Mouse (Mus musculus): ENCODE results near the gene Olfr328. TPM values are rescaled to one million over a fixed set of nuclear protein-coding genes. Genes with fewer than 3 reads are reported as not detected.
A peak's percentile ranks its signal among the peaks of the same experiment; 100 is the strongest.

The Olfr328 gene
- polyA plus RNA-seq, 1 experiment from 2014 or later: not detected

DNA sequence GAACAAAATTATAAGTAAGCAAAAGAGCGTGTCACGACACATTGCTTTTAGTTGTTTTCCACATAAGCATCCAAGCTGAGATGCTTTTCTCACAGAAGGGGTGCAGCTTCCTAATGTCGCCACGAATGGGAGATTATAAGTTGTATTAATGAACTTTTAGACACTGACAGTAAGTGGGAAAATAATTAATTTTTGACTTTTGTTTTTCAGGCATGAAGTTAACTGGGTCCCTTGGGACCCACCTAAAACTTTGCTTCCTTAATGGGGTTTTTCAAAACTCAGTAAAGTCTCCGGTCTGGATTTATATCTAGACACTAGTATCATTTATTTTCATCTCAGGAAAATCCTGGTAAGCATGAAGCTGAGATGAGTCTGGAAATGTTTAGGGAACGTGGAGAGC, 39.4 kb upstream of the Olfr328 start, which contains the start of gene Olfr324:
Gene Olfr324, plus strand, starts transcription at position 301 of the 400 bp plus-strand sequence.
- no peaks in the 10 kb centered on the region for H3K4me1 ChIP-seq (ENCODE audit: insufficient read depth)
- DNase-seq (no peak), ATAC-seq (no peak)

DNA sequence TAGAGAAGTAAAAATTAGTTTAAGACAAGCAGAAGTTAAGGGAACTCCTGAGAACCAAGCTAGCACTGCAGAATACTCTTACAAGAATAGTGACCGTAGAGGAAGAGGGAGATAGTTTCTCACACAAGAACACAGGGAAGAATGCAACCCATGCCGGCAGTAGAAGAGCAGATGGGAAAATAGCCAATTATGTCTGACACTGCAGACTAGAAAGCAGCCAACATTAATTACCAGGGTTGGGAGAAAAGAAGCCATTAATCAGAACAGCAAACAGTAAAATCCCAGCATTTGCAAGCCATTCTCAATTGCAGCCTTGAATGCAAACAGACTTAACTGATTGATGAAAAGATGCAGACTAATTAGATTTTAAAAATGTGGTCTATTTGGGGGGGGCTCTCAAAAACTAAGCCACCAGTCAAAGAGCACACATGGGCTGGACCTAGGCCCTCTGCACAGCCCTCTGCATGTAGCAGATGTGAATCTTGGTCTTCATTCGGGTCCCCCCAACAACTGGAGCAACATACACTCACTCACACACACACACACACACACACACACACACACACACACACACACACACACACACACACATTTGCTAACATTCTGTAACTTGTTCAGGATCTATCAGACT, 33.3 kb upstream of the Olfr328 start:
- TF ChIP-seq EP300 (IDR thresholded peaks at IDR 0.05; ENCODE audit: low read depth): no peak

More for the DNA sequence above, 39.4 kb upstream of the Olfr328 start, which contains the start of gene Olfr324:
- H3K27me3 ChIP-seq (ENCODE audit: insufficient read depth, low read length): no peaks in the 10 kb centered on the region
- H3K9me3 ChIP-seq (ENCODE audit: low read length): no peaks in the 10 kb centered on the region
- H3K4me2 ChIP-seq (ENCODE audit: low read depth, low read length): no peak within 1 kb of the TSS
- H3K9ac ChIP-seq (replicated peaks): no peak within 1 kb of the TSS
- H3K4me3 ChIP-seq (ENCODE audit: low read depth, low read length): no peak within 1 kb of the TSS
- no peaks in the 10 kb centered on the region for H3K36me3 ChIP-seq (replicated peaks; ENCODE audit: insufficient read depth, low read length)
- no peak for TF ChIP-seq CTCF (IDR thresholded peaks at IDR 0.05; ENCODE audit: low read depth)
- no peak for TF ChIP-seq EP300 (IDR thresholded peaks at IDR 0.05; ENCODE audit: low read depth)
- WGBS (ENCODE audit: insufficient replicate concordance): 71% methylated on average over 6 of the region's 6 CpGs
- H3K27ac ChIP-seq (ENCODE audit: low read depth): no peak within 1 kb of the TSS

DNA sequence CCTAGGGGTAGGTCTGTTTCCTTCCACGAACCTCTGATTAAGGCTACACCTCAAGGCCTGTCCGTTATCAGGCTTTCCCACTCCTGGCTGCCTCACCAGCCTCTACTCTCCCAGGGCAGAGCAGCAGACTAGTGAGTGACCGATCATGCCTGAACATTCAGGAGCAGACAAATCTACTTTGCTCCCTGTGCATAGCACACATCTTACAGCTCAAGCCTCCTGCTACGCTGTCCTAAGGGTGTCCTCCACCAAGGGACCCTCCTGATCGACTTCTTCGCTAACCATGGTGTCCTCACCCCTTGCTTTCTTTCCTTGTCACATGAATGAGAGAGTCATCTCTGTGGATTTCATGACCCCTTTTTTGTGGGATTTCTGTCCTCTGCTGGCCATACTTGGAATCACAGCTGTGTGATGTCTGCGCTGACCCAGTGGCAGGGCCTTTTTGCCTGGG, 32.5 kb upstream of the Olfr328 start:
- H3K4me3 ChIP-seq (ENCODE audit: low read depth, low read length): no peak overlapping the region
- H3K27ac ChIP-seq (ENCODE audit: low read depth): peak overlapping the region; percentile 58
- DNase-seq: peak; percentile 49
- 50% methylated on average over 7 of the region's 7 CpGs for WGBS (ENCODE audit: insufficient replicate concordance)
- peaks cover 6% of the 10 kb centered on the region for H3K4me1 ChIP-seq (ENCODE audit: insufficient read depth)
- peak; percentile 100 for ATAC-seq
- no peak overlapping the region for H3K9ac ChIP-seq (replicated peaks)
- TF ChIP-seq CTCF (IDR thresholded peaks at IDR 0.05; ENCODE audit: low read depth): peak; percentile 87
- TF ChIP-seq EP300 (IDR thresholded peaks at IDR 0.05; ENCODE audit: low read depth): peak; percentile 84
- no peaks in the 10 kb centered on the region for H3K9me3 ChIP-seq (ENCODE audit: low read length)
- H3K36me3 ChIP-seq (replicated peaks; ENCODE audit: insufficient read depth, low read length): no peaks in the 10 kb centered on the region
- H3K4me2 ChIP-seq (ENCODE audit: low read depth, low read length): peak overlapping the region; percentile 45
- no peaks in the 10 kb centered on the region for H3K27me3 ChIP-seq (ENCODE audit: insufficient read depth, low read length)

More for the DNA sequence above, 33.3 kb upstream of the Olfr328 start:
- H3K27ac ChIP-seq (ENCODE audit: low read depth): no peak overlapping the region
- no peaks in the 10 kb centered on the region for H3K27me3 ChIP-seq (ENCODE audit: insufficient read depth, low read length)
- H3K4me1 ChIP-seq (ENCODE audit: insufficient read depth): peaks cover 6% of the 10 kb centered on the region
- DNase-seq (no peak), ATAC-seq (no peak)
- H3K9ac ChIP-seq (replicated peaks): no peak overlapping the region
- WGBS (ENCODE audit: insufficient replicate concordance): 60% methylated on average over 3 of the region's 3 CpGs
- H3K4me3 ChIP-seq (ENCODE audit: low read depth, low read length): no peak overlapping the region
- no peaks in the 10 kb centered on the region for H3K9me3 ChIP-seq (ENCODE audit: low read length)
- no peak overlapping the region for H3K4me2 ChIP-seq (ENCODE audit: low read depth, low read length)
- no peaks in the 10 kb centered on the region for H3K36me3 ChIP-seq (replicated peaks; ENCODE audit: insufficient read depth, low read length)

DNA sequence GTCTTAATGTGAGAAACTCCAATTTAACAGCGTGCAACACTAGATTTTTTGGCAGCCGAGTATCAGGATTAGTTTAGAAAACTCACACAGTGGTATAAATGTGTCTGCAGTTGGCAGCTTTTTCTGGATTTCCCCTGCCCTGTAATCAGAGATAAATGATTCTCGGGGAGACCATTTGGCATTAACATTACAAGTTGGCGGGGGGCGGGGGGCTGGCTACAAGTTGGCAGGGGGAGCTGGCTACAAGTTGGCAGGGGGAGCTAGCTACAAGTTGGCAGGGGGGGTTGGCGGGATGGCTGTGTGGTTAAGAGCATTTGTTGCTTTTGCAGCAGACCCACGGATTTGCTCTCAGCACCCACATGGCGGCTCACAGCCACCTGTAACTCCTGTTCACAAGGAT, 23.2 kb upstream of the Olfr328 start:
- Histone ChIP-seq H3K4me1 (ENCODE audit: insufficient read depth) (no peaks in the 10 kb centered on the region), H3K9ac (replicated peaks) (no peak overlapping the region), H3K4me3 (ENCODE audit: low read depth, low read length) (no peak overlapping the region), H3K9me3 (ENCODE audit: low read length) (no peaks in the 10 kb centered on the region), H3K27me3 (ENCODE audit: insufficient read depth, low read length) (no peaks in the 10 kb centered on the region), H3K27ac (ENCODE audit: low read depth) (no peak overlapping the region), H3K4me2 (ENCODE audit: low read depth, low read length) (no peak overlapping the region), H3K36me3 (replicated peaks; ENCODE audit: insufficient read depth, low read length) (no peaks in the 10 kb centered on the region)
- WGBS (ENCODE audit: insufficient replicate concordance): 72% methylated on average over 8 of the region's 8 CpGs
- ATAC-seq (no peak), DNase-seq (no peak)
- TF ChIP-seq EP300 (IDR thresholded peaks at IDR 0.05; ENCODE audit: low read depth) (no peak), CTCF (IDR thresholded peaks at IDR 0.05; ENCODE audit: low read depth) (no peak)

DNA sequence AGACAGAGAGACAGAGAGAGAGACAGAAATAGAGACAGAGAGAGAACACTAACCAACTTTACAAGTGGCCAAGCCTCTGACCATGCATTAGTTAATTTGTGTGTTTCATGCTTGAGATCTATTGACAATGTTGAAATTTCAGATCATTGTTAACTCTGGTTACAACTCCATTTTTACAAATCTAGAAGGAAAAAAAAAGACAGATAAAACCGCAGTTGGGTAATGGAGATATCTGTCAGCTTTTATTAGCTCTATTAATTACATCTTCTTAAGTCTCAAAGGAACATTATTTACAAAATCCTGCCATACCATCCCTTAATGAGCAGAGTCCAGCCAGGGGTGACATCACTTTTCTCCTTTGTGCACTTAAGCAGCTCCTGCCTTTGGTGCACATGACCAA, 22.0 kb upstream of the Olfr328 start, which contains the start of gene Olfr325:
Gene Olfr325, plus strand, starts transcription at position 301 of the 400 bp plus-strand sequence.
- Histone ChIP-seq H3K4me2 (ENCODE audit: low read depth, low read length) (no peak within 1 kb of the TSS), H3K9me3 (ENCODE audit: low read length) (no peaks in the 10 kb centered on the region), H3K9ac (replicated peaks) (no peak within 1 kb of the TSS), H3K27me3 (ENCODE audit: insufficient read depth, low read length) (no peaks in the 10 kb centered on the region), H3K4me3 (ENCODE audit: low read depth, low read length) (no peak within 1 kb of the TSS), H3K36me3 (replicated peaks; ENCODE audit: insufficient read depth, low read length) (no peaks in the 10 kb centered on the region), H3K27ac (ENCODE audit: low read depth) (no peak within 1 kb of the TSS), H3K4me1 (ENCODE audit: insufficient read depth) (no peaks in the 10 kb centered on the region)
- TF ChIP-seq CTCF (IDR thresholded peaks at IDR 0.05; ENCODE audit: low read depth) (no peak), EP300 (IDR thresholded peaks at IDR 0.05; ENCODE audit: low read depth) (no peak)
- DNase-seq (no peak), ATAC-seq (no peak)
- 54% methylated on average over 1 of the region's 1 CpGs for WGBS (ENCODE audit: insufficient replicate concordance)

DNA sequence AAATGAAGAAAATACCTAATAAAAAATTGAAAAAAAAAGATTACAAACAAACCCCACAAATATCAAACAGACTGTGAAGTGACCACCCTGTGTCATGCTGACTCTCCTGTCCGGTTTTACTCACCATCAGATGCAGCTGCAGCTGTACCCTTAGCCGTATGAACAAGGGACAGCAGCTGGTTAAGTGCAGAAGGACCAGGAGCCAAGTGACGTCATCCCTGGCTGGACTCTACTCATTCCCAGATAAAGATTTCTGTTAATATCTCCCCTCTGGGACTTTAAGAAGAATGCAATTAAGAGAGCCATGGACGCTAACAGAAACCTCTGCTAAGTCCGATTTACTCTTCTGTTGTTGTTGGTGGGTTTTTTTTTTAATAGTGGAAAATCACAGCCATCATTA, 15.0 kb upstream of the Olfr328 start, which contains the start of gene Olfr224:
Gene Olfr224, minus strand, starts transcription at position 149 of the 400 bp plus-strand sequence.
- Histone ChIP-seq H3K27me3 (ENCODE audit: insufficient read depth, low read length) (no peaks in the 10 kb centered on the region), H3K4me3 (ENCODE audit: low read depth, low read length) (no peak within 1 kb of the TSS), H3K9ac (replicated peaks) (no peak within 1 kb of the TSS), H3K36me3 (replicated peaks; ENCODE audit: insufficient read depth, low read length) (no peaks in the 10 kb centered on the region), H3K27ac (ENCODE audit: low read depth) (no peak within 1 kb of the TSS), H3K4me1 (ENCODE audit: insufficient read depth) (no peaks in the 10 kb centered on the region), H3K4me2 (ENCODE audit: low read depth, low read length) (no peak within 1 kb of the TSS), H3K9me3 (ENCODE audit: low read length) (no peaks in the 10 kb centered on the region)
- TF ChIP-seq EP300 (IDR thresholded peaks at IDR 0.05; ENCODE audit: low read depth) (no peak), CTCF (IDR thresholded peaks at IDR 0.05; ENCODE audit: low read depth) (no peak)
- WGBS (ENCODE audit: insufficient replicate concordance): 70% methylated on average over 5 of the region's 5 CpGs
- ATAC-seq: no peak
- DNase-seq: no peak

Data from liver, postnatal 0 days (tissue).